Mouse (Mus musculus) adrenal gland, adult 8-10 months (tissue): ENCODE measurements at regions not wholly inside any gene's neighbourhood (a gene's known extent, or its start where the extent isn't known, plus 50 kb on each side); places are given as distances from the start of the nearest gene placed in this dataset.

ENCODE experiments used
- DNase-seq: peaks from one replicate; pipeline ENCODE4 v3.0.0; 2022

- DNase-seq, result no peak
Observed at GRCm38 (mm10) chr3:39388491-39388890, 501.8 kb downstream of the Fat4 start.

- DNase-seq, result no peak
Observed at GRCm38 (mm10) chr3:39390442-39390841, 503.7 kb downstream of the Fat4 start.

- DNase-seq, result no peak
Observed at GRCm38 (mm10) chr3:39392053-39392452, 505.3 kb downstream of the Fat4 start.

GRCm38 (mm10) chr3:39396672-39397071 lies 509.9 kb downstream of the Fat4 start:
- DNase-seq, result no peak

- no peak for DNase-seq
Observed at GRCm38 (mm10) chr3:39397255-39397654, 510.5 kb downstream of the Fat4 start.

GRCm38 (mm10) chr3:39397677-39398076 lies 510.9 kb downstream of the Fat4 start:
- DNase-seq, result no peak

- no peak for DNase-seq
Observed at GRCm38 (mm10) chr3:39424778-39425642, 538.3 kb downstream of the Fat4 start.

GRCm38 (mm10) chr3:39425643-39426016 lies 538.9 kb downstream of the Fat4 start:
- no peak for DNase-seq

- no peak for DNase-seq
Observed at GRCm38 (mm10) chr3:39443328-39443727, 556.6 kb downstream of the Fat4 start.

- no peak for DNase-seq
Observed at GRCm38 (mm10) chr3:39455650-39456049, 568.9 kb downstream of the Fat4 start.

- DNase-seq, result no peak
Observed at GRCm38 (mm10) chr3:39460183-39460888, 573.6 kb downstream of the Fat4 start.

GRCm38 (mm10) chr3:39461561-39461960 lies 574.8 kb downstream of the Fat4 start:
- DNase-seq, result no peak

- no peak for DNase-seq
Observed at GRCm38 (mm10) chr3:39465811-39466210, 579.1 kb downstream of the Fat4 start.

- no peak for DNase-seq
Observed at GRCm38 (mm10) chr3:39489392-39489791, 602.7 kb downstream of the Fat4 start.

GRCm38 (mm10) chr3:39494363-39494762 lies 607.6 kb downstream of the Fat4 start:
- DNase-seq, result no peak

GRCm38 (mm10) chr3:39528087-39528486 lies 641.3 kb downstream of the Fat4 start:
- DNase-seq, result no peak

GRCm38 (mm10) chr3:39537515-39537914 lies 650.8 kb downstream of the Fat4 start:
- no peak for DNase-seq

- no peak for DNase-seq
Observed at GRCm38 (mm10) chr3:39540530-39541118, 653.9 kb downstream of the Fat4 start.

- no peak for DNase-seq
Observed at GRCm38 (mm10) chr3:39559460-39560041, 672.8 kb downstream of the Fat4 start.

GRCm38 (mm10) chr3:39560951-39561350 lies 674.2 kb downstream of the Fat4 start:
- DNase-seq, result no peak

GRCm38 (mm10) chr3:39571444-39572237 lies 684.9 kb downstream of the Fat4 start:
- DNase-seq, result no peak

GRCm38 (mm10) chr3:39575200-39575599 lies 688.5 kb downstream of the Fat4 start:
- no peak for DNase-seq
